13 mouse cellular contexts compared by ENCODE assay signal in the genomic region with DNA sequence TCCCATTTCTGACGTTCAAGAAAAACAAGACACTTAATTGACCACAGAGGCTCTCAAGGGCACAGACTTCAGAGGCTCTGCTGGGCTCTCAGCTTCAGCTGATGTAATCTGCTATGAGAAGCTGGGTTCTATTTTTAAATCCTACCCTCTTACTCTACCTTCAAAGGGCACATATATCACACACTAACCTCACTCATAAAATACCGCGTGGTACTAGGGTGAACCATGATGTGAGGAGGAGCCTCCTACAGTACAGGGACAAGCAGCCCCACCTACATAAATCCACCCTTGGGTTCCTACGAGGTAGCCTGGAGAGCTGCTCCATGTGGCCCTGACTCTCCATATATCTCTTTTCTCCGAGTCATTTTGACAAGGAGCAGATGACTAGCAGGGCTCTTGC. TPM values are rescaled to one million over a fixed set of nuclear protein-coding genes. Genes with fewer than 3 reads are reported as not detected.
DNase-seq lines count a peak whose midpoint lies in the region; ATAC-seq lines count a peak whose summit lies in the region.
"Had no signal": no experiment of that assay in that cellular context is flagged by ENCODE, and none has a peak within 500 bp of the region (broad histone marks: within the 10 kb centered on the region; RNA-seq: fewer than 3 reads in every experiment).

No protein-coding gene starts in this region.

- peaks cover 21% of the 10 kb centered on the region for H3K4me1 ChIP-seq in heart, embryonic 12.5 days (replicated peaks)

- intact Hi-C loops in heart, postnatal 36 days (cut with DNase I), result no loop called here

- no peaks in the 10 kb centered on the region; the same call in 1 of the 2 replicates for H3K36me3 ChIP-seq in heart, embryonic 12.5 days
- H3K36me3 ChIP-seq: forebrain, embryonic 10.5 days had no signal

- peak; percentile 74 for ATAC-seq in heart, embryonic 12.5 days (ENCODE audit: insufficient number of reproducible peaks, low FRiP score)
- no peak for ATAC-seq in megakaryocyte, adult 5-6 weeks (ENCODE audit: poor library complexity, severe bottlenecking)

- peak overlapping the region; percentile 14; the same call in 1 of the 2 replicates for H3K4me2 ChIP-seq in heart, embryonic 12.5 days
- H3K4me2 ChIP-seq: liver, embryonic 11.5 days; midbrain, embryonic 11.5 days had no signal

- peak overlapping the region; percentile 82 for H3K27ac ChIP-seq in heart, embryonic 12.5 days (ENCODE audit: poor library complexity, severe bottlenecking)
- H3K27ac ChIP-seq: forebrain, embryonic 10.5 days; layer of hippocampus, adult 2 months had no signal

- no peak for DNase-seq in heart, postnatal 36 days
- peak; percentile 11 for DNase-seq in CD4-positive helper T cell, adult 2 months (ENCODE audit: low read depth, low spot score)
- peak; percentile 28 for DNase-seq in adrenal gland, postnatal 10 days
- DNase-seq in induced T-regulatory cell, adult 2 months (ENCODE audit: low read depth), result peak; percentile 66
- no peak for DNase-seq in cerebellum, postnatal 14 days
- DNase-seq in ovary, postnatal 36 days (ENCODE audit: low spot score), result no peak
- DNase-seq: cerebellum, postnatal 10 days had no signal

- no peak overlapping the region for H3K9ac ChIP-seq in heart, embryonic 12.5 days

- H3K4me3 ChIP-seq in heart, embryonic 12.5 days, result no peak overlapping the region
- H3K4me3 ChIP-seq: forebrain, embryonic 10.5 days; layer of hippocampus, adult 2 months had no signal

- 26% methylated on average over 5 of the region's 5 CpGs for WGBS in heart, embryonic 12.5 days

- no peaks in the 10 kb centered on the region for H3K9me3 ChIP-seq in heart, embryonic 12.5 days (replicated peaks)

- H3K27me3 ChIP-seq in heart, embryonic 12.5 days (replicated peaks), result no peaks in the 10 kb centered on the region

RNA-seq across cellular contexts. Expression of a gene that starts 45.8 kb away (rescaled TPM):
- polyA plus RNA-seq in heart, embryonic 12.5 days (2016; fragmentation: Nextera tagmentation; extraction: Ambion mirVana), result 30.5 and 33.2 TPM in 2 replicates
- 1 to 10 TPM; 6.8 to 8.0 TPM for total RNA-seq in heart, postnatal 36 days (2021)
- 10 to 100 TPM; 17.5 to 25.5 TPM for total RNA-seq in adrenal gland, postnatal 10 days (2021)
- total RNA-seq in megakaryocyte, adult 5-6 weeks (2015), result 4.4 and 7.2 TPM in 2 replicates
- 4.8 and 13.3 TPM in 2 replicates for total RNA-seq in megakaryocyte, adult 5-6 weeks (2017)

Comparison
In these comparisons a context has a peak if more than half of its experiments do, and no peak if none do; other contexts are left out.
1. DNase-seq: peak in CD4-positive helper T cell, adult 2 months (single experiment), adrenal gland, postnatal 10 days (single experiment) and induced T-regulatory cell, adult 2 months (single experiment); none in heart, postnatal 36 days (0 of 2), cerebellum, postnatal 14 days (0 of 2) and ovary, postnatal 36 days (single experiment).